Mouse (Mus musculus): ENCODE results near the gene Alg9.

DNA sequence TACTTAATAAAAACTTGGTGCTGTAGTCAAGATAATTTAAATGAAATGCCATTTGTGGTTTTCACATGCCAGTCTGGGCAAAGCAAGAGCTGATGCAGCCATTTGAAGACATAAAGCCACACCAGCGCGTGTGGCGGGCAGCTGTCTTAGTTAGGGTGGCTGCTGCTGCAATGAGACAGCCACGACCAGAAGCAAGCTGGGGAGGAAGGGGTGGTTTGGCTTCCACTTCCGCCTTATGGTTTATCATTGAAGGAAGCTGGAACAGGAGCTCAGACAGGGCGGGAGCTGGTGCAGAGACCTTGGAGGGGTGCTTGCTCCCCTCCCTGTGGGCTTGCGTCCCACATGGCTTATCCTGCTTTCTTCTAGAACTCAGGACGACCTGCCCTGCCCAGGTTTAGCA is 91.0 kb downstream of the Alg9 start:
- TF ChIP-seq CTCF (IDR thresholded peaks at IDR 0.05; ENCODE audit: control insufficient read depth, insufficient read depth, insufficient read length) (no peak), CEBPB (IDR thresholded peaks at IDR 0.05; ENCODE audit: low read depth) (no peak), MAX (IDR thresholded peaks at IDR 0.05) (no peak)

Data from C2C12 (cell line).